Mouse (Mus musculus): ENCODE measurements at regions not wholly inside any gene's neighbourhood (a gene's known extent, or its start where the extent isn't known, plus 50 kb on each side); places are given as distances from the start of the nearest gene placed in this dataset.
A peak's percentile ranks its signal among the peaks of the same experiment; 100 is the strongest.

DNA sequence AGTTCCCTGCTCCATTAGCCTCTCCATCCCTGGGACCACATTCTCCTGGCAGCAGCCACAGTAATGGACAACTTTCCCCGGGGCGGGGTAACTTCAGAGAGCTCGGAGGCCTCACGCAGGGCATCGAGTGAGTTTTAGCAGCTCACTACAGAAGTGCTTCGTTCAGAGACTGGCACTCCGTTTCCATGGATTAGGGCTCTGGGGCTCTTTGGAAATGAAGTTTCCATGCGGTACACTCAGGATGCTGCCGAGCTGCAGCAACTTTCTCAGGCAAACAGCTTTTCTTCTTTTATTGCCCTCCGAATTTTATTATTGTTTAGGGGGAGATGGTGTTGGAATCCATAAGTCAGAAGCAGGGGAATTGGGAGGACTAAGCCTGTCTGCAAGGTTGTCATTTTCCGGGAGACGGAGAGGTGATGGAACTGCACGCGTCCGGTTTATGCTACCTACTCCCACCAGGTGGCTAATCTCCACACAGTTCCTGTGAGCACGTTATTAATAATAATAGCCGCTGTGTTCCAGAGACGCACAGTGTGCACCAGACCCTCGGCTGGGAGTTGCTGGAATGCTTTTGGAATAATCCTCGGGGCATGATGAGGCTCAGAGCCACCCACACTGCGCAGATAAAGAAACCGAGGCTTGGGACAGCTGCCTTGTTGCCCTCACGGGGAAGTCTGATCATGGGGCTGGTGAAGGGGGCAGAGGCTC is 460.4 kb upstream of the 3110018I06Rik start:
- DNase-seq (ENCODE audit: low read depth, low spot score), result peak; percentile 30

DNA sequence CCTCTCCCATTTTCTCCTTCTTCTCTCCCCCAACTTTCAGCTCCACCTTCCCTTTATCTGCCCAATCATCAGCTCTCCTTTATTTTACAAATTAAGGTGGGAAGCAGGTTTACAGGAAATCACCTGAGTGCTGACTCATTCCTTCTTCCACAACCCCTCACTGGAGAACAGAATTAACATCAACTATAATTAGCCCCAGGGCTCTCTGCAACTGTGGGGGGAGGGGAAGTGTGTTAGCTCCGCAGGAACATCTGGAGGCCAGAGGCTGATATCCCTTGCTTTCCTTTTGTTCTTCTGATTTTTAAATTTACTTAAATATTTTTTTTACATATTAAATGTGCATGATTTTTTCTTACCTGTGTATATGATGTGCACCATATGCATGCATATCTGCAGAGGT is 459.4 kb upstream of the 3110018I06Rik start:
- DNase-seq (ENCODE audit: low read depth, low spot score), result no peak

DNA sequence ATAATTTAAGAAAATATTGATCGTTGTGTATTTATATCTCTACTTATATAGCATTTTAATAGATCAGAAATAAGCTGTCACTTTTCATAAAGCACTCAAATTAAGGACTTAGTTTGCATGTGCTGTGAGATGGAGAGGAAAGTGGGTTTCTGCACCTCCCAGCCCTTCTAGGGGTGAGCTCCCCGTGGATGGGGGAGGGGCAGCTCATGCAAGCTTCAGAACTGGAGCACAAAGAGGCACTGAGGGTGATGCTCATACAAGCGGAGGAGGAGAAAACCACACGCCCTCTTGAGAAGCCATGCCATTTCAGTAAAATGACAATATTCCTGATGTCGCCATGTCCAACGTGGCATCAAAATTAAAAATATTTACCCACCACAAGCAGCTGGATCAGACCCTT is 452.1 kb upstream of the 3110018I06Rik start:
- no peak for DNase-seq (ENCODE audit: low read depth, low spot score)

DNA sequence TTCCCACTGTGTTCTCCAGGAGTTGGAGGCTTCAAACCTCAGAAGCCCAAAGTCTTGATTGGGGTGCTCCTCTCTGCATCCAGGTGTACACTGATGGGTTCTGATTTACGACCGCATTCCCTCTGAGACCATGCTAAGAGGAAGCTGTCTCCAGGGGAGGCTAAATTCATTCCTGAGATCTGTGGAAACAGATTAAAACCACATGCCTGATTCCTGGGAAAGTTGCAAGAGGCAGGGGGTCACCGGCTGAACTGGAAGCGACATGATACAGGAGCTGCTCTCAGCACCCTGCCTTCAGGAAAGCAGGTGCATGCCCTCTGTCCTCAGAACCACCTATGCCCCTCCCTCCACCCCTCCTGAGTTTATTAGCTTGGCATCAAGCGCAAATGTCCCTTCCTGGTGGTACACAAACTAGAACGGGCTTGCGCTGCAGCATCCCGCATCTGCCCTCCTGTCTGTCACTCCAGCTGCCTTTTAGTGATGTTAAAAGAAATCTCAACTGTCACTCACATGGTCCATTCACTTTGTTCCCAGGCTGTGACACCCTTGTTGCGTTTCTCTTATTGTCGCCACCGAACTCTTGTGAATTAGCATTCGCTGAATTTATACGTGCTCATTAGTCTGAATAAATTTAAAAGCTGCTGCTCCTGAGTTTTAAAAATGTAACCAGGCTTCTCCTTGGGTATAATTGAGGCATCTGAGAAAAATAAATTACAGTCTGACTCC is 446.3 kb upstream of the 3110018I06Rik start:
- DNase-seq (ENCODE audit: low read depth, low spot score), result peak; percentile 53

DNA sequence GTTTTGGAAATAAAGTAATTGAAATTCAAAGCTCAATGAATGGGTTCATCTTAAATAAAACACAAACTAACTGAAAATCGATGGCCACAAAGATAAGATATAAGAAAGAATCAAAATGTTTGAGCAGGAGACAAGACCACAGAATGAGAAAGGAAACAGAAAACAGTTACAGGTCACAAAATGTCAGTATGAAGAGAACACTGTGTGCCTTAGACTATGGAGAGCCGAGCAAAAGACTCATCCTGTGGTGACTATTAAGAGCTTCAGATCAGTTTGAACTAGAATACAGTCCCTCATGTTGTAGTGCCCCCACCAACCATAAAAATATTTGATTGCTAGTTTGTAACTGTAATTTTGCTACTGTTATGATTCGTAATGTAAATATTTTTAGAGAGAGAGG is 441.9 kb upstream of the 3110018I06Rik start:
- DNase-seq (ENCODE audit: low read depth, low spot score), result no peak

DNA sequence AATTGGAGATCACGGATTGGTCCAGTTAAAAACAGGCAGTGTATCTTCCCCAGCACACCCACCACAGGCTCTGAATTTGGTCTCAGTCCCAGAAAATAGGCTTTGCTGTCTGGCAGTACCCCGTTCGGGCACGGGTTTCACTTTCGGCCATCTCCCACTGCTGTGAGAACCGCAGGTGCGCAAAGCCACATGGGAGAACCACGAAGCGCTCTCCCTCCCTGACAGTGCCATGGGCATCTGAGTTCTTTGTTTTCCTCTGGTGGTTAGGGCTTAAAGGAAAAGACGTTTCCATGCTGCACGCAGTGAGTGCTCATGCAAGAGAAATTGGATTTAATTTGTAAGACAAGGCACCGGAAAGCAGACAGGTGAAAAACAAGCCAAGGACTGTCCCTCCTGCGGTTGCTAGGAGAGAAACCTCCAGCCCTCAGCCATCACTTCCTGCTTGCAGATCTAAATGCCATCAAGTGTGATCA is 441.3 kb upstream of the 3110018I06Rik start:
- no peak for DNase-seq (ENCODE audit: low read depth, low spot score)

DNA sequence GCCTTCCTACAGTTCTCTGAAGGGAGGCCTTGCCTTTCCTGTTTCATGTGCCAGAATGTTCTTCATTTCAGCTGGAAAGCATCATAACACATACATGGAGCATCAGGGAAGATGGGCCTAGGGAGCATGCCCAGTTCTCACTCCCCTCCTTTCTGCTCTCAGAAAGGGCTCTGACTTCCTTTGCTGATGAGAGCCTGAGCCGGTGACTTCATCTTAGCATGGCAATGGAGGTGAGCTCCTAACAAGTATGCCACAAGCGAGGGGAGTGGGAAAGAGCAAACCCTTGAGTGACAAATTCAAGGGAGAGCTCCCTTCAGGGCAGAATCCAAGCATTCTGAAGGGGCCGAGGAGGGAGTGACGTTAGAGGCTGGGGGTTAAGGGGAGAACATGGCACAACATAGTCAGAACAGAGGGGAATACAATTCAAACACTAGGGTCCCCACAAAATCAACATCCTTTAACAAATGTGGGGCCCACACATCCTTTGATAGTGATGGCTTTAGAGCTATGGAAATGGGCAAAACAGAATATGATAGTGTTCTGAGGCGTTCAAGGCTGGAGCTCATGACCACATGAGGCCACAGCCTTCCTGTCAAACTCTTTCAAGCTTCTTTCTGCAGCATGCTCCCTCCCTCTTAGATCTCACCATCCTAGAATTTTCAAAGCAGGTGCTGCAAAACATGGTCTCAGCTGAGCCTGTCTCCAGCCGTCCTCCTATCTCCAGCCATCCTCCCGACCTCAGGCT is 437.4 kb upstream of the 3110018I06Rik start:
- no peak for DNase-seq (ENCODE audit: low read depth, low spot score)

DNA sequence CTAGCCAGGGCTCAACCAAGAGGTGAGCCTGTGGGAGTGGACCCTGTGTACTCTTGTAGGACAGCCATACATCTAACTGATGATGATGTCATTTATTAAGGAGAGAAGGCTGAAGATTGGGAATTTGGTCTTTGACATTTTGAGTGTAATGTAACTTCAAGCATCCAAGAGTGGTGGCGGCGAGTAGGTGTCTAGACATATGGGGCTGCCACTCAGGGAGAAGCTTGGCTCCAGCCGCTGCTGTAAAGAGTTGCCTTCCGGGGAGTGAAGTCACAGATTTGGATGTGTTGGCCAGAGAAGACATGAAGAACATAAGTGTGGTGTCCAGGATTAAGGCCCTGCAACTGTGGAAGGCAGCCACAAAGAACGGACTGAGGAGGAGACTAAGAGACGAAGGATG is 436.3 kb upstream of the 3110018I06Rik start:
- no peak for DNase-seq (ENCODE audit: low read depth, low spot score)

DNA sequence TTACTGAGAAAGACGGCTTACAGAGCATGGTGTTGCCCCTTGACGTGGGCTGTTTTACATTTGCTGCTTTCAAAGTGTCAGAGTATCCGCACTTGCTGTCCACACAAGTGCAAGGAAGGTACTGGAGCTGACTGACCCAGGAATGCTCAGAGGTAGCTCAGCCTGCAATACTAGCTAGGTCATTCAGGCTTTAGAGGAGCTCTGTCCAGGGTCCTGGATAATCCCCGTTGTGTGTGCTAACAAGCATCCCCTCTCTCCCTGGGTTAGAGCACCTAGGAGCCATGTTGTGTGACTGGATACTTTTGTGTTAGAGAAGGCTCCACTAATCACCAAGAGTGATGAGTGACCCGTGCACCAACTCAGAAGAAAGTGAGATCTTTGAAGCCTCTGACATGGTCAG is 431.9 kb upstream of the 3110018I06Rik start:
- peak; percentile 85 for DNase-seq (ENCODE audit: low read depth, low spot score)

DNA sequence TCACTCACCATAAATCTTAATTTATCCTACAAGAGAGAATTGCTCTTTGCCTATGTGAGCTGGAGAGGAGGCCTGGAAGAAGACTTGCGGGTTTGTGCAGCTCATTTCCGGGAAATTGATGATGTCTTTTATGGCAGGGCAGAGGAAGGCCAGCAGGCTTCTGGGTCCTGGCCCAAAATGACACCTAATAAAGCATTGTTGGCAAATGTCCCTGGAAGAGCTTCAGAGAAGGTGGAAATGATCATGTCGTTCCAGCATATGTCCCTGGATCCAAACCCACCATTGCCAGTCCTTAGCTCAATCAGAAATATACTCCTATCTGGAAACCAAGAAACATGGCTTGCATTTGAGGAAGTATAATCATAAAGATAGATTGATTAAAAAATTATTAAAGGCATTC is 427.9 kb upstream of the 3110018I06Rik start:
- no peak for DNase-seq (ENCODE audit: low read depth, low spot score)

DNA sequence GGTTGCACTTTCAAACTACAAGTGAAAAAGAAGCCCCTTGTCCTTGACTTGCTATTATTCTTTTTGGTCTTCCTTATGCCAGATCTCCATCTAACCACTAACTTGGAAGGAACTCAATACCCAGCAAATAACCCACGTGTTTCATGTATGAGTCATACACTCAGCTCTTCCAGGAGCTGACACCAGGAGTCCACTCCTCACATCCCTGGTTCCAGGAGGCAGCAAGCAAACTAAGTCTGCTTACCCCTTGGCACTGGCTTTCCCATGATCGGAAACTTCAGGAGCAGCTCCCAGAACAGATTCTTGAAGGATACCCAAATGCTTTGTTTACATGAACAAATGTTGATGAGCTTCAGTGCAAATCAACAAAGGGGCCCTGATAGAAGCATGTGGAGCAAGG is 421.1 kb upstream of the 3110018I06Rik start:
- no peak for DNase-seq (ENCODE audit: low read depth, low spot score)

DNA sequence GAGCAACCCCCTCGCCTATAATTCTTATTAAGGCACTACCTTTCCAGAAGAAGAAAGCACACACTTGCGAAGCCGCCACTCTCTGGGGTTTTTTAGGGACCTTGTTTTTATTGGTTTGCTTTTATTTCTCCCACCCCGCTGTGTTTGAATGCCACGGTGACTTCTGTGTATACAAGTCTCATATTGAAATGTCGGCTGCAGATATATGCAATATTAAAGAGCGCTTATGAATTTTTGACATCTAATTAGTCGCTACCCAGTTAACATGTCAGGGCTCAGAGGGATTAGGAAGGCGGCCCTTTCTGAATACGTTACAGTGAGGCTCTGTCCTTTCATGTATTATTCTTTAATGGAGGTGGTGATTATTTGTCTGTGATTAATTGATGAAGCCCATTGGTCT is 405.9 kb upstream of the 3110018I06Rik start:
- DNase-seq (ENCODE audit: low read depth, low spot score), result no peak

DNA sequence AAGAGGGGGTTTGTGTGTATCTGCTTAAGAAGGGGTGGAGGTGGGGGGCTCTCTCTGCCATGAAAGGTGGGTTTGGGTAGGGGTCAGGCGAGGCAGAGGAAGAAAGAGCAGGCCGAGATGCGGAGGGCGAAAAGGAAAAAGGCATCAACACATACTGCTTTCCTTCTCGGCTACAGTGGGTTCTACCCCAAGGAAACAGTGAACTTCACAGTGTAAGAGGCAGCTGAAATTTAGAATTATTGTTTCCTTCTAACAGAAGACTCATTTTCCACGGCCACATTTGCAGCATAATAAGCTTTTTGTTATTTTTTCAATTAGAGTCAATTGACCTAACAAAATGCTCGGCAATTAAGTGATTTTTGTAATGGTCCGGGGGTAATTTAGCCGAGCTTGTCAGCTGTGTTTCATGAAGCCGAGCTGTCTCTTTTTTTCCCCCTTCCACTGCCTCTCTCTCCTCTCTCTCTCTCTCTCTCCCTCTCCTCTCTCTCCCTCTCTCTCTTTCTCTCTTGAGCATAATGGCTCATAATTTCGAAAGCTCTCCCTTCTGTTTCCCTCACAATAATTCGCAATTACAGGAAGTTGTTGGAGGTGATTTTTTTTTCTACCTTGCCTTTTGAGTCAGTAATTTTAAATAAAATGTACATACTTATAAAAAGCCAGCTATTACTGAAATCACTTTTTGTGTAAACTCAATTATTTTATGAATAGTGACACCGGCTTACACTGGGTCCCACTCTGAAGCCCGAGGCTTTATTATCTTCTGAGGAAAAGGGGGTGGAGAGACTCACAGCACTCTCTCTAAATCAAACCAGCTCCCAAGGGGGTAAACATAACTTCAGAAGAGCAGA is 403.1 kb upstream of the 3110018I06Rik start:
- no peak for DNase-seq (ENCODE audit: low read depth, low spot score)

DNA sequence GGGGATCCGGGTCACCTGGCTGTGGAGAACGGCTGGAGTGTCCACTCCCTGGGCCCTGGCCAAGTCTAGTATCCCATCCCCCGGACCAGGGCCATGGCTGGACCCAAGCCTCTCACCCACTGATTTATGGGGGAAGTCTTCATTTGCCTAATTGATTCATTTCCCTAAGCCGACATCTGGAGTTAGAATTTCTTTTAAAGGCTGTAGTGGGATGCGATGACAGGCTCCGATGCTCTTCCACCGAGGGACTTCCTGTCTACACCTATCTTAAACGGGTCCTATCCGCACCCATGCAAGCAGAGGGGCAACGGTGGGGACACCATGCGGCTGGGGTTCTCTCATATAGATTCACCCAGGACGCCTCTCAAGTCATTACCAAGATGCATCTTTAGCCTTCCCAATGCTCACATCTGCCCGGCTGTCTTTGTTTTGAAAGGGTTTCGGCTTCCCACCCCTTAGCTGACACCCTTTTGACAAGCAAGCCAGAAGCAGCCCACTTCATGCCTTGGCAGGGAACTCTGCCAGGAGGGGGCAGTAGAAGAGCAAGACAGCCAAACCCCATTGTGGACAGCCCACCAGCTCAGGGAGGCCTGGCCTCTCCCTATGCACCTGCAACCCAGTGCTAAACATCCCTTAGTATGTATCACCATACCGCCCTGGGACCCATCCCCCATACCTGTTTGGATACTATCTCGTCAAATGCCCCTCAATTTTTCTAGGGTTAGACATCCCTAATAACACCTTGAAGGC is 402.4 kb upstream of the 3110018I06Rik start:
- peak; percentile 72 for DNase-seq (ENCODE audit: low read depth, low spot score)

DNA sequence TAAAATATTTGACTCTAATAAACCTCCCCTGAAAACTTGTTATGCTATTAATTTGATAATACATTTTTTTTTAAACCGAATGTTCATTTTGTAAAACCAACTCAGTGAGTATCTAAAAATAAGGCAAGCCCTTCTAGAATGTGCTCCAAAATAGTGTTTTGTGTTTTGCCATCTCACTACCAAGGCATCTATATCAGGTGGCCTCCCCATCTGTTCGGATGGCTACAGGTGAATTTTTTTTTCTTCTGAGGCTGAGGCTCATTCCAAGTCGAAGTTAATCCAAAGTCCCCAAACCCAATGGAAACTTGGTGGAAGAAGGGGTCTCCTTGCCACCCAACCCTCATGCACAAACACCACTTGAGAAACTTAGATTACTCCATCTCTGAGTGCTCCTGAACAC is 396.3 kb upstream of the 3110018I06Rik start:
- DNase-seq (ENCODE audit: low read depth, low spot score), result no peak

DNA sequence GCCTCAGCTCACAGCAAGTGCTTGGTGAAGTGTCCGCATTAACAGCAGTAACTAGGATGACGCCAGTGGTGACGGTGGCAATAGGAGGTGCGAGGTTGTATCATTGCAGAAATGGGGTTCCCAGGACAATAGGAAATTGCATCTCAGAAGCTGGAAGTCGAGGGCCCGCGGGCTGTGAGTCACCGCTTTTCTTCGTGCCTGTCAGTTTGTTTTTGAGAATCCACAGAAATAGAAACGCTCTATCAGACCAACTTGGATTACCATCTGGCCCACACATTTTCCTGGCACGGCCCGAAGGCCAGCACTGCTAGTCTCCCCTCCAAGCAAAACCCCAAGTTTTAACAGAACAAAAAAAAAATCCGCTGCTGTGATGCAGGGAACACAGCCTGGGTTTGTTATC is 395.1 kb upstream of the 3110018I06Rik start:
- DNase-seq (ENCODE audit: low read depth, low spot score), result no peak

DNA sequence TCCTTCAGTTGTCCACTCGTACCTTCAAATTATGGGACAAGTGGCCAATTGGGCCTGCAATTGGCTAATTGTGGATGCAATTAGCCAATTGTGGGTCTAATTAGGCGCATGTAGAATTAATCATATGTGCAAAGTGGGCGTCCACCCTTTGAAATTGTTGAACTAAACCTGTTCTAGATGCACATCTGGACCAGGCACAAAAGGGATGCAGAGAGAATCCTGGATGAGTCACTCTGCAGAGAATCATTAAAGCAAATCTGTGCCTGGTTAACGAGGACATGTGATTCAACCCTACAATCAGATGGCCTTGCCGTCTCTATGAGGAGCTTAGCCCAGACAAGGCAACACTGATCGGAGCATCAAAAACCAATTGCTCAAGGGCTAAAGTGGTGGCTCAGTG is 393.0 kb upstream of the 3110018I06Rik start:
- DNase-seq (ENCODE audit: low read depth, low spot score), result no peak

DNA sequence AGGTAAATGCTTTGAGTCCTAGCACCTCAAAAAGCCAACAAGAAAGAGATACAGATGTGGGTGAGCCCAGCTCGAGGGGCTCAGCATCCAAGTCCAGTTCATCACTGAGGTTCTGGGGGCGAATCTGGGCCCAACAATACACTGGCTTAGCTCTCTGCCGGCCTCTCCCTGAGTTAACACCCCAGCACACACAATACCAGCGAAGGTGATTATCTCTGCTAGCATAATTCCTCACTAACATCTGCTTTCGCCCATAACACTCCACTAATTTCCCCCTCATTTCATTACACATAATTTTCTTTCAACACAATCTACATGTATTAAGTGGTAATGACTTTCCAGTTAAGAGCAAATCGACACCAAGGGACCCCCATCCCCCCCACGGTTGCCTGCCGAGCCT is 383.9 kb upstream of the 3110018I06Rik start:
- DNase-seq (ENCODE audit: low read depth, low spot score), result no peak

DNA sequence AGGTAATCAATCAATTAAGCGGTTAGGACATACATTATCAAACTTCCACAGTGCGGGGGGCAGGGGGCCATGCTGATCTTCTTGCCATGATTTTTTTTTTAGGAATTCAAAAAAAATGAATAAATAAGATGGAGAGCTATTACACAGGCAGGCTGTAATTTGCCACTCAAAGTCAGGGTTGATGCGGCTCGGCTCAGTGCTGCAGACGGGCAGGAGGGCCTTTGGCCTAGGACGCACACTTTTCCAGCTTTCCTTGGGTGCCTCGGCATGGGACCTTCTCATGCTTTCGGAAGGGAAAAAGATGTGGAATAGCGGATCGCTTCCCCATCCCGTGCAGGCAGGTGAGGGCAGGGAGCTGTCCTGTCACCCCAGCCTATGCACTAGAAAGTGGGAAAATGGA is 383.4 kb upstream of the 3110018I06Rik start:
- no peak for DNase-seq (ENCODE audit: low read depth, low spot score)

DNA sequence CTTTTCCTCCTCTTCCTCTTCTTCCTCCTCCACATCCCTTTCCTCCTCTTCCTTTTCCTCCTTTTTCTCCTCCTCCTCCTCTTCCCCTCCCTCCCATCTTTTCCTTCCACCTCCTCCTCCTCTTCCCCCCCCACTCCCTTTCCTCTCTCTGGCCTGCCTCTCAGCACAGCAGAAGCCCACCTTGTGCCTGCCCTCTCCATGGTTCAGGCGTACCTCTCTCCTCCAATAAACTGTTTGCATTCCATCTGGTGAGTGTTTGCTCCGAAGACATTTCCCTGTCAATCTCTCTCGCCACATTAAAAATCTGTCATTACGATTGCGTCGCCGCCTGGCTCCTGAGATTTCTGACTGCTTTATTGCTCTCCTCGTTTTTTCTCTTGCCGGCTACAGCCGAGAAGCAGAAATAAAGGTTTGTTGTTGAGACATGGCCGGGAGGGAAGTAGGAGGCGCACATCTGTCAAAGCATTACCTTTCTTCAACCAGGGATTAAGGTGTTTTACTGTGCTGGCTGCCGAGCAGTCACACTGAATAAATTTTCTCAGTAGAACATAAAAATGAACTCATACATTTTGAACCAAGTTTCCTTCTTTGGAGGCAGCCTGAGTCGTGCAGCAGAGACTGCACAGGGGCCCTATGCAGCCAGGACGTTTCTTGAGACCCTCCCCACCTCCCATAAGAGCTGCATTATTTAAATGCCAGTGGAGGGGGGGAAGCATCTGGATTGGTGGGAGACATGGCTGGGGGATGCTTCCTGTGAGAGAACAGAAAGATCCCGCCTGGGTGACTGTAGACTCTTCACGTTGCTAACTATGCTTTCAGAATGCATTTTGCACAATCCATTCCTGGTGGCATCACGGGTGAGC is 376.3 kb upstream of the 3110018I06Rik start:
- peak; percentile 63 for DNase-seq (ENCODE audit: low read depth, low spot score)

Measured in forelimb bud, embryonic 11.5 days (tissue).